Mouse (Mus musculus): ENCODE results near the gene Kalrn.

Gene Kalrn

GRCm38 (mm10) chr16:34573151-34573802 lies at the start of gene Kalrn:
Gene Kalrn (minus strand): TSS chr16:34573532.
- peak; percentile 18 to 67 for DNase-seq (ENCODE audit: low spot score in 2 of 2)

GRCm38 (mm10) chr16:34614021-34614420 lies 40.7 kb upstream of the Kalrn start:
- no peak for DNase-seq (ENCODE audit: low spot score in 2 of 2)

- DNase-seq (ENCODE audit: low spot score in 2 of 2): no peak
Measured at GRCm38 (mm10) chr16:34610137-34610536, 36.8 kb upstream of the Kalrn start.

- no peak for DNase-seq (ENCODE audit: low spot score in 2 of 2)
Measured at GRCm38 (mm10) chr16:34605679-34606078, 32.3 kb upstream of the Kalrn start.

- no peak for DNase-seq (ENCODE audit: low spot score in 2 of 2)
Measured at GRCm38 (mm10) chr16:34603854-34604253, 30.5 kb upstream of the Kalrn start.

- DNase-seq (ENCODE audit: low spot score in 2 of 2): no peak
Measured at GRCm38 (mm10) chr16:34603076-34603475, 29.7 kb upstream of the Kalrn start.

GRCm38 (mm10) chr16:34601954-34602353 lies 28.6 kb upstream of the Kalrn start:
- DNase-seq (ENCODE audit: low spot score in 2 of 2): no peak

GRCm38 (mm10) chr16:34595294-34595693 lies 22.0 kb upstream of the Kalrn start:
- DNase-seq (ENCODE audit: low spot score in 2 of 2): no peak

GRCm38 (mm10) chr16:34594597-34595262 lies 21.4 kb upstream of the Kalrn start:
- DNase-seq (ENCODE audit: low spot score in 2 of 2): no peak

GRCm38 (mm10) chr16:34592696-34593095 lies 19.4 kb upstream of the Kalrn start:
- no peak for DNase-seq (ENCODE audit: low spot score in 2 of 2)

GRCm38 (mm10) chr16:34591934-34592333 lies 18.6 kb upstream of the Kalrn start:
- no peak for DNase-seq (ENCODE audit: low spot score in 2 of 2)

- no peak for DNase-seq (ENCODE audit: low spot score in 2 of 2)
Measured at GRCm38 (mm10) chr16:34579671-34580326, 6.5 kb upstream of the Kalrn start.

- DNase-seq (ENCODE audit: low spot score in 2 of 2): no peak
Measured at GRCm38 (mm10) chr16:34573856-34574491, 642 bp upstream of the Kalrn start.

GRCm38 (mm10) chr16:34572406-34573150 lies 754 bp downstream of the Kalrn start:
- DNase-seq (ENCODE audit: low spot score in 2 of 2): peak in 1 of 2 experiments; percentile 7

GRCm38 (mm10) chr16:34571931-34572405 lies 1.4 kb downstream of the Kalrn start:
- DNase-seq (ENCODE audit: low spot score in 2 of 2): no peak

- DNase-seq (ENCODE audit: low spot score in 2 of 2): no peak
Measured at GRCm38 (mm10) chr16:34569897-34570296, 3.4 kb downstream of the Kalrn start.

GRCm38 (mm10) chr16:34568831-34569230 lies 4.5 kb downstream of the Kalrn start:
- no peak for DNase-seq (ENCODE audit: low spot score in 2 of 2)

GRCm38 (mm10) chr16:34563593-34564280 lies 9.6 kb downstream of the Kalrn start:
- no peak for DNase-seq (ENCODE audit: low spot score in 2 of 2)

GRCm38 (mm10) chr16:34561734-34562135 lies 11.6 kb downstream of the Kalrn start:
- DNase-seq (ENCODE audit: low spot score in 2 of 2): no peak

GRCm38 (mm10) chr16:34560814-34561213 lies 12.5 kb downstream of the Kalrn start:
- no peak for DNase-seq (ENCODE audit: low spot score in 2 of 2)

GRCm38 (mm10) chr16:34560411-34560810 lies 12.9 kb downstream of the Kalrn start:
- no peak for DNase-seq (ENCODE audit: low spot score in 2 of 2)
